Mouse (Mus musculus): ENCODE measurements around the gene Rbbp6. TPM values are rescaled to one million over a fixed set of nuclear protein-coding genes. Genes with fewer than 3 reads are reported as not detected.
A peak's percentile ranks its signal among the peaks of the same experiment; 100 is the strongest.

The Rbbp6 gene
- total RNA-seq, 2 experiments from 2014 or later, result 62.5 to 68.6 TPM

- peak; percentile 88 to 97 for DNase-seq (ENCODE audit: extremely low spot score in 1 of 2, low spot score in 2 of 2)
- intact Hi-C loops (cut with DNase I), result no loop called here
Measured at GRCm38 (mm10) chr7:122969231-122970032, 3.9 kb downstream of the Rbbp6 start.

DNA sequence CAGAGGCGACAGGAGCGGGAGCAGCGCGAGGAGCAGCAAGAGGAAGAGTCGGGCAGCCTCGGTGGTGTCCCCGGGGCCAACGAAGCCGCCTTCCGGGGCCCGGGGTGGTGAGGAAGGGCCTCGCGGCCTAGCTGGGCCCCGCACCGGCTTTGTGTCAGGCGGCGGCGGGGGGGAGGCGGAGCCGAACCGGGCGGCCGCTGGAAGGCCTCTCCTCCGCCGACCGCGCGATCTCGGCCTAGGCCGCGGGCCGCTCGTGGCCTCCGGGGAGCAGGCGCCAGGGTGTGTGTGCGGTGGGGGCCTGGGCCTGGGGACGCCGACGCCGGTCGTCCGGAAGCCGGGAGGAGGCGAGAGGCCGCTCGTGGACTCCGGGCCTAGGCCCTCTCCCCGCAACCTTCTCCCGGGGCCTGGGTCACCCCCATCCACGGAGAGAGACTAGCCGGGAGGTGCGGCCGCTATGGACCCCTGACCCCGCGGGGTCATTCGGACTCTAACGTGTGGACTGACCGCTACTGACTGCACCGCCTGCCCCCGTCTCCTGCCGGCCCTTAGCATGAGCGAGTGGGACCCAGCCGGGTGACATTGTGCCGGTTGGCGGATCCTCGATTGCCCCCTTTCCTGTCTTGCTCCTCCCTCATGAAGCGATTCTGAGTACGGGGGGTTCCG is 4.8 kb downstream of the Rbbp6 start:
- intact Hi-C loops (cut with DNase I), result no loop called here
- DNase-seq (ENCODE audit: extremely low spot score in 1 of 2, low spot score in 2 of 2), result peak; percentile 16 to 70

GRCm38 (mm10) chr7:122970864-122971420 is 5.5 kb downstream of the Rbbp6 start:
- intact Hi-C loops (cut with DNase I), result no loop called here
- no peak for DNase-seq (ENCODE audit: extremely low spot score in 1 of 2, low spot score in 2 of 2)

GRCm38 (mm10) chr7:122972006-122972689 is 6.7 kb downstream of the Rbbp6 start:
- no peak for DNase-seq (ENCODE audit: extremely low spot score in 1 of 2, low spot score in 2 of 2)
- intact Hi-C loops (cut with DNase I), result no loop called here

- no peak for DNase-seq (ENCODE audit: extremely low spot score in 1 of 2, low spot score in 2 of 2)
- intact Hi-C loops (cut with DNase I), result no loop called here
Measured at GRCm38 (mm10) chr7:122979514-122979913, 14.0 kb downstream of the Rbbp6 start.

DNA sequence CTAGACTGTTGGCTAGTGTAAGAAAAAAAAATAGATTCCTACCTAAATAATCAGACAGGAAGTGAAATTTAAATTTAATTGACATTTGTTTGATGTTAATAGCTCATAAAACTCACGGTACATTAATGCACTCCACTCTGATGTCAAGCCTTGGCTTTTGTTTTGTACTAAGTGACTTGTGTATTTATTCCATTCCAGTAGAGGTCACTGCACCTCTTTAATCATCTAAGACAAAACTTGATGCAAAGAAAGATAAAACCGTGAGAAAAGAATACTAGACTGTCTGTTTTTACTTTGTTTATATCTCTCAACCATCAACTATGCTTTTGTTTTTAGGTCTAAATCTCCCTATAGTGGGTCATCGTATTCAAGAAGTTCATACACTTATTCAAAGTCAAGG is 32.7 kb downstream of the Rbbp6 start:
- intact Hi-C loops (cut with DNase I), result loop anchor here (5.0 kb wide), 1 partner anchor 184 kb away; no protein-coding TSS in a partner anchor
- DNase-seq (ENCODE audit: extremely low spot score in 1 of 2, low spot score in 2 of 2), result no peak

DNA sequence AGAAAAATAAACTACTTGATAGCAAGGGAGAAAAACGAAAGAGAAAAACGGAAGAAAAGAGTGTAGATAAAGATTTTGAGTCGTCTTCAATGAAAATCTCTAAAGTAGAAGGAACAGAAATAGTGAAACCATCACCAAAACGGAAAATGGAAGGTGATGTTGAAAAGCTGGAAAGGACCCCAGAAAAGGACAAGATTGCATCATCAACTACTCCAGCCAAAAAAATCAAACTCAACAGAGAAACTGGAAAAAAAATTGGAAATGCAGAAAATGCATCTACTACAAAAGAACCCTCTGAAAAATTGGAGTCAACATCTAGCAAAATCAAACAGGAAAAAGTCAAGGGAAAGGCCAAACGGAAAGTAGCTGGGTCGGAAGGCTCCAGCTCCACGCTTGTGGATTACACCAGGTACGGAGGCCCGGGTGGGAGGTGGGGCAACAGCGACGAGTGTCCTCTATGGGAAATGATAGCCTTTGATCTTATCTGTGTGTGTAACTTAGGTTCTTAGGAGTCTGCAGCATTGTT is 34.4 kb downstream of the Rbbp6 start:
- DNase-seq (ENCODE audit: extremely low spot score in 1 of 2, low spot score in 2 of 2), result no peak
- intact Hi-C loops (cut with DNase I), result loop anchor here (5.0 kb wide), 2 partner anchors 172 to 182 kb away; no protein-coding TSS in a partner anchor

GRCm38 (mm10) chr7:123000796-123001195 is 35.3 kb downstream of the Rbbp6 start:
- no peak for DNase-seq (ENCODE audit: extremely low spot score in 1 of 2, low spot score in 2 of 2)
- intact Hi-C loops (cut with DNase I), result loop anchor here (5.0 kb wide), 1 partner anchor 172 kb away; no protein-coding TSS in a partner anchor

GRCm38 (mm10) chr7:123001341-123002027 is 36.0 kb downstream of the Rbbp6 start:
- DNase-seq (ENCODE audit: extremely low spot score in 1 of 2, low spot score in 2 of 2), result peak in 1 of 2 experiments; percentile 52
- intact Hi-C loops (cut with DNase I), result loop anchor here (5.0 kb wide), 1 partner anchor 171 kb away; no protein-coding TSS in a partner anchor

- intact Hi-C loops (cut with DNase I), result loop anchor here (5.0 kb wide), 1 partner anchor 170 kb away; no protein-coding TSS in a partner anchor
- DNase-seq (ENCODE audit: extremely low spot score in 1 of 2, low spot score in 2 of 2), result no peak
Measured at GRCm38 (mm10) chr7:123002028-123002410, 36.5 kb downstream of the Rbbp6 start.

GRCm38 (mm10) chr7:123003207-123003606 is 37.7 kb downstream of the Rbbp6 start:
- no peak for DNase-seq (ENCODE audit: extremely low spot score in 1 of 2, low spot score in 2 of 2)
- intact Hi-C loops (cut with DNase I), result loop anchor here (5.0 kb wide), 1 partner anchor 169 kb away; no protein-coding TSS in a partner anchor

DNA sequence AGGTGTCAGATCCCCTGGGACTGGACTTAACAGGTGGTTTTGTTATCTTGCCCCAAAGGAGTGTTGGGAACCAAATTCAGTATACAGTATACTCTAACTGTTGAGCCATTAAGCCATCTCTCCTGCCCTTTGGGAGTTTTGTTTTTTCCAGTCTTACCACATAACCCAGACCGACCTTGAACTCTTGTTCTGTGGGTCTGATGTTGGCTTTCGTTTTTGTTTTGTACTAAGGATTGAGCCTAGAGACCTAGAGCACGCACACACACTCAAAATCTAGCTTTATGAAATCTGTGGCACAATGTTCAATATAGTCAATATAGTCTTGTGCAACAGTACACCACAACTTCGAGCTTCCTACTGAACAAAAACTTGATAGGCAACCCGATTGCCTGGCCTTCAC is 39.0 kb downstream of the Rbbp6 start:
- intact Hi-C loops (cut with DNase I), result loop anchor here (5.0 kb wide), 1 partner anchor 168 kb away; no protein-coding TSS in a partner anchor
- no peak for DNase-seq (ENCODE audit: extremely low spot score in 1 of 2, low spot score in 2 of 2)

DNA sequence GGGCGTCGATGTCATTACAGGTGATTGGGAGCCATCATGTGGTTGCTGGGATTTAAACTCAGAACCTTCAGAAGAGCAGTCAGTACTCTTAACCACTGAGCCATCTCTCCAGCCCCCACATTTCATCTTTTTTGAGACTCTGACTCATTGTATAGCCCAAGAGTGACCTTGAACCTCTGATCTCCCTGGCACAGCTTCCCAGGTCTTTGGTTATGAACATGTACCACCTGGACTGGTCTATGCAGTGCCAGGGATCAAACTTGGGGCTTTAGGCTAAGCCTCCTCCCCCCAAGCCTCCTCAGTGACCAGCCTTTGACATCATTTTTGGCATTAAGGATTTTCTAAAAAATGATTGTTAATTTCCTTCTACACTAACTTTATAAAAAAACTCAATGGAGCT is 40.8 kb downstream of the Rbbp6 start:
- DNase-seq (ENCODE audit: extremely low spot score in 1 of 2, low spot score in 2 of 2), result no peak
- intact Hi-C loops (cut with DNase I), result no loop called here

DNA sequence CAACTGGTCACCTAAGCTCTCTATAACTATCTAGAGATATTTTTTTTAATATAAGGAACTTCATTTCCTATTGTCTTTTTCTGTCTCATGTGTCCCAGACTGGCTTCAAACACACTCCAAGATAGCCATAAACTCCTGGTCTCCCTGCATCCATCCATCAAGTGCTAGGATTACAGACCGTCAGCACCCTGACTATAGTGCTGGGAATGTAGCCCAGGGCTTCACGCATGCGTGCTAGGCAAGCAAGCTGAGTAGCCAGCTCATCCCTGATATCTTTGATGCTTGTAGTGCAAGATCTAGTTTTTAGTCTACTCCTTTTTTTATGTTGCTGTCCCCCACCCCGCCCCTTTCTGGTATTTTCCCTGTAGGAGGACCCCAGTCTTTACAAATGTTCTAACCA is 42.3 kb downstream of the Rbbp6 start:
- DNase-seq (ENCODE audit: extremely low spot score in 1 of 2, low spot score in 2 of 2), result no peak
- intact Hi-C loops (cut with DNase I), result no loop called here

DNA sequence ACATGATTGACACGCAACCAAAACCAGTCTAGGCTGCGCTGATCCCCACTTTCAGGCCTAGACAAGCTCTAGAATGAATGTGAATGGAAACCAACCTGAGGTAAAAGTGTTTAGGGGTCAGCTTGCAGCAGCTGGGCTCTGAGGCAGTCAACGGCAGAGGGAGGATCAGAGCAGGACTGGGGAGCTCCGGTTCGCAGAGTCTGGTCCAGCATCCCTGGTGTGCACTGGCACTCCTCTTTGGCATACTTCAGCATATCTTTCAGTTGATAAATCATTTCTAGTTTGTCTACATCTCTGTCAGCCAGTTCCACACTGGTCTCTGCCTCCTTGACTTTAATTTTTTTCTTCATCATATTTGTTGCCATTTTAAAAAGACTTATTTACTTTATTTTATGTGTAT is 48.0 kb downstream of the Rbbp6 start:
- no peak for DNase-seq (ENCODE audit: extremely low spot score in 1 of 2, low spot score in 2 of 2)
- intact Hi-C loops (cut with DNase I), result loop anchor here (10.0 kb wide), 1 partner anchor 451 kb away; the partner anchor contains the start of gene Aqp8

- intact Hi-C loops (cut with DNase I), result loop anchor here (10.0 kb wide), 1 partner anchor 450 kb away; the partner anchor contains the start of gene Aqp8
- no peak for DNase-seq (ENCODE audit: extremely low spot score in 1 of 2, low spot score in 2 of 2)
Measured at GRCm38 (mm10) chr7:123014729-123015128, 49.2 kb downstream of the Rbbp6 start.

DNA sequence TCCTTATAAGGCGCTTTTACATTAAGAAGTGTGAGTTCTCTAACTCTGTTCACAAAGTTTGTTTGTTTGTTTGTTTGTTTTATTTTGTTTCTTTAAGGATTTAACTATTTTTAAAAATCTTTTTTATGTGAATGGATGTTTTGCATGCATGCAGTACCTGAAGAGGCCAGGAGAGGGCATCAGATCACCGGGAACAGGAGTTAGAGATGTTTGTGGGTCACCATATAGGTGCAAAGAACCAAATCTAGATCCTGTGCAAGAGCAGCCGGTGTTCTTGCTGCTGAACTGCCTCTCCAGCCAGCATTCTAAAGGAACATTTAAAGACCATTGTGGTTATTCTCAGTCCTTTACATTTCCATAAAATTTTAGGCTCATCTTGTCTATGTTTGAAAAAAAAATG is 52.1 kb downstream of the Rbbp6 start:
- no peak for DNase-seq (ENCODE audit: extremely low spot score in 1 of 2, low spot score in 2 of 2)
- intact Hi-C loops (cut with DNase I), result loop anchor here (10.0 kb wide), 1 partner anchor 447 kb away; the partner anchor contains the start of gene Aqp8

GRCm38 (mm10) chr7:123025123-123025522 is 59.6 kb downstream of the Rbbp6 start:
- intact Hi-C loops (cut with DNase I), result no loop called here
- DNase-seq (ENCODE audit: extremely low spot score in 1 of 2, low spot score in 2 of 2), result no peak
